Comparison of ENCODE assay signal across 8 mouse cellular contexts in the genomic region with DNA sequence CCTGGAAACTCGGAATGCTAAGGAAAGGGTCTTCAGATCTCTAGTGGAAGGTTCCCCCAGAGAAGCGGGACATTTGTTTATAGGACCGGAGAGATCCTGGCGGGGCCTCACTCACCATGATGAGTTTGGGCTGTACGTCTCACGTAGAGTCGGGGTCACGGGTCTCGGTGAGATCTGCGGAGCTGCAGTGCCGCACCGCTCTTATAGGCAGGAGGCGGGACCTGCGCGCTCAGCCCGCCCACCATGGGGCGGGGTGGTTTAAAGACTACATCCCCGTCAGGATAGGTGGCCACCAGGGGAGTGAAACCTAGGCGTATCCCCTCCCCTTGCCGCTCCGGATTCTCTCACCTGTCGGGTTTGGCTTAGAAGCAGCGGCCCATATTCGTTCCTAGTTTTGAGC. TPM values are rescaled to one million over a fixed set of nuclear protein-coding genes. Genes with fewer than 3 reads are reported as not detected.
DNase-seq lines count a peak whose midpoint lies in the region; ATAC-seq lines count a peak whose summit lies in the region.

No protein-coding gene starts in this region.

- peak; percentile 92 to 97 for DNase-seq in adrenal gland, adult (ENCODE audit: inconsistent age in 2 of 2, low spot score in 1 of 2)
- peak; percentile 85 for DNase-seq in embryo, embryonic 11 days
- peak; percentile 88 for DNase-seq in gastrocnemius, postnatal 25 days
- peak; percentile 90 to 96 for DNase-seq in left cerebral cortex, postnatal 25 days (ENCODE audit: low spot score in 2 of 2)
- peak; percentile 78 for DNase-seq in mesoderm, embryonic 11.5 days (ENCODE audit: low read depth, low spot score)
- peak; percentile 90 to 92 for DNase-seq in right cerebral cortex, postnatal 36 days (ENCODE audit: low spot score in 2 of 2)
- peak; percentile 75 to 83 for DNase-seq in urinary bladder, postnatal 4 days (ENCODE audit: low spot score in 2 of 2)

- H3K36me3 ChIP-seq in intestine, embryonic 16.5 days (ENCODE audit: control insufficient read depth, insufficient read depth, low read length), result 0 out of 2 replicates have a peak, but pooled peaks cover 8% of the 10 kb centered on the region

- peak; percentile 89 for ATAC-seq in intestine, embryonic 16.5 days

- WGBS in intestine, embryonic 16.5 days, result under 1% methylated on average over 24 of the region's 24 CpGs

- peak overlapping the region; percentile 99 for H3K4me2 ChIP-seq in intestine, embryonic 16.5 days (ENCODE audit: low read depth, low read length)

- H3K9me3 ChIP-seq in intestine, embryonic 16.5 days (ENCODE audit: control insufficient read depth, low read length), result no peaks in the 10 kb centered on the region

- peaks cover 26% of the 10 kb centered on the region for H3K4me1 ChIP-seq in intestine, embryonic 16.5 days (ENCODE audit: control insufficient read depth, insufficient read depth, low read length)

- peak overlapping the region; percentile 64 for H3K4me3 ChIP-seq in intestine, embryonic 16.5 days (ENCODE audit: low read length)

- peaks cover 21% of the 10 kb centered on the region; the same call in 1 of the 2 replicates for H3K27me3 ChIP-seq in intestine, embryonic 16.5 days (replicated peaks; ENCODE audit: control insufficient read depth, insufficient read depth, low read length)

- H3K27ac ChIP-seq in intestine, embryonic 16.5 days (ENCODE audit: low read length), result peak overlapping the region; percentile 80

- H3K9ac ChIP-seq in intestine, embryonic 16.5 days (ENCODE audit: low read depth, low read length), result peak overlapping the region; percentile 75

- intact Hi-C loops in left cerebral cortex, postnatal 25 days (cut with DNase I), result loop anchor here (1.0 kb wide), 1 partner anchor 17 kb away; the partner anchor contains the start of gene Dnajb2

RNA-seq across cellular contexts. Expression of gene Tuba4a, which starts 0.6 kb away (rescaled TPM):
- 100 to 1,000 TPM; 749 to 982 TPM for total RNA-seq in gastrocnemius, postnatal 25 days (2021)
- polyA plus RNA-seq in intestine, embryonic 16.5 days (2015; fragmentation: Nextera tagmentation; extraction: Ambion mirVana), result 137 and 151 TPM in 2 replicates
- total RNA-seq in left cerebral cortex, postnatal 25 days (2021), result 100 to 1,000 TPM; 682 to 699 TPM

RNA-seq across cellular contexts. Expression of gene Stk16, which starts 8.4 kb away (rescaled TPM):
- total RNA-seq in gastrocnemius, postnatal 25 days (2021), result 10 to 100 TPM; 23.1 to 26.0 TPM
- polyA plus RNA-seq in intestine, embryonic 16.5 days (2015; fragmentation: Nextera tagmentation; extraction: Ambion mirVana), result 108 and 120 TPM in 2 replicates
- total RNA-seq in left cerebral cortex, postnatal 25 days (2021), result 10 to 100 TPM; 92.2 to 94.4 TPM

RNA-seq across cellular contexts. Expression of gene Glb1l, which starts 8.5 kb away (rescaled TPM):
- total RNA-seq in gastrocnemius, postnatal 25 days (2021), result 1 to 10 TPM; 1.9 to 2.7 TPM
- 9.2 and 10.1 TPM in 2 replicates for polyA plus RNA-seq in intestine, embryonic 16.5 days (2015; fragmentation: Nextera tagmentation; extraction: Ambion mirVana)
- total RNA-seq in left cerebral cortex, postnatal 25 days (2021), result 10 to 100 TPM; 14.3 to 15.4 TPM

RNA-seq across cellular contexts. Expression of gene A630095N17Rik, which starts 12.8 kb away (rescaled TPM):
- not detected for total RNA-seq in gastrocnemius, postnatal 25 days (2021)
- not detected in 2 replicates for polyA plus RNA-seq in intestine, embryonic 16.5 days (2015; fragmentation: Nextera tagmentation; extraction: Ambion mirVana)
- total RNA-seq in left cerebral cortex, postnatal 25 days (2021), result not detected

RNA-seq across cellular contexts. Expression of gene Dnajb2, which starts 17.1 kb away (rescaled TPM):
- total RNA-seq in gastrocnemius, postnatal 25 days (2021), result 10 to 100 TPM; 58.4 to 60.9 TPM
- 20.9 and 24.3 TPM in 2 replicates for polyA plus RNA-seq in intestine, embryonic 16.5 days (2015; fragmentation: Nextera tagmentation; extraction: Ambion mirVana)
- 10 to 100 TPM; 86.2 to 91.0 TPM for total RNA-seq in left cerebral cortex, postnatal 25 days (2021)

Comparison
In these comparisons a context has a peak if more than half of its experiments do, and no peak if none do; other contexts are left out.
1. Peak in every context shown above with its lines: DNase-seq, ATAC-seq, H3K4me3 ChIP-seq and H3K27ac ChIP-seq.
2. RNA of gene Glb1l, which starts 8.5 kb away (total RNA-seq): 14.3 to 15.4 TPM in left cerebral cortex, postnatal 25 days; 1.9 to 2.7 TPM in gastrocnemius, postnatal 25 days; every median in the first group is over 4 times any median in the second.